Mouse (Mus musculus) midbrain, embryonic 10.5 days (tissue): Measurements from ENCODE around the gene Hapln4. TPM values are rescaled to one million over a fixed set of nuclear protein-coding genes. Genes with fewer than 3 reads are reported as not detected.

ENCODE experiments used
- DNase-seq: peaks from one replicate; pipeline ENCODE4 v3.0.0-alpha.2; 2017; ENCODE audit warnings: low spot score
- H3K27ac ChIP-seq: fragments of 300-500 bp; sonication (generic); replicated peaks from 2 replicates; pipeline ENCODE4 v1.5.1; 2016; ENCODE audit warnings: mild to moderate bottlenecking
- H3K27me3 ChIP-seq: fragments of 300-500 bp; sonication (generic); 2 replicates; pipeline ENCODE4 v1.6.1; 2016; ENCODE audit warnings: low read depth, mild to moderate bottlenecking; ENCODE audit not compliant: poor library complexity, severe bottlenecking
- H3K36me3 ChIP-seq: fragments of 300-500 bp; sonication (generic); 2 replicates; pipeline ENCODE4 v1.6.1; 2016; ENCODE audit warnings: mild to moderate bottlenecking, moderate library complexity
- H3K4me1 ChIP-seq: fragments of 300-500 bp; sonication (generic); 2 replicates; pipeline ENCODE4 v1.6.1; 2016
- H3K4me3 ChIP-seq: fragments of 300-500 bp; sonication (generic); 2 replicates; pipeline ENCODE4 v1.5.1; 2016; ENCODE audit warnings: mild to moderate bottlenecking, moderate library complexity
- H3K9me3 ChIP-seq: fragments of 300-500 bp; sonication (generic); replicated peaks from 2 replicates; pipeline ENCODE4 v1.6.1; 2016; ENCODE audit warnings: mild to moderate bottlenecking
- WGBS: fragments of 180-500 bp; shearing (Covaris S2); methylation state at CpG from one replicate; pipeline ENCODE4 v1.1.7; 2016; 5-methylcytosine and 5-hydroxymethylcytosine counted together
- polyA plus RNA-seq: library from polyadenylated mRNA; unstranded; fragments of >200 nt; fragmentation: Nextera tagmentation; extraction: Ambion mirVana; gene quantifications from 2 replicates; pipeline ENCODE4 v1.2.1, GENCODE M21; 2016

Hapln4 gene
- polyA plus RNA-seq, 1 experiment from 2014 or later = 0.22 TPM

DNA sequence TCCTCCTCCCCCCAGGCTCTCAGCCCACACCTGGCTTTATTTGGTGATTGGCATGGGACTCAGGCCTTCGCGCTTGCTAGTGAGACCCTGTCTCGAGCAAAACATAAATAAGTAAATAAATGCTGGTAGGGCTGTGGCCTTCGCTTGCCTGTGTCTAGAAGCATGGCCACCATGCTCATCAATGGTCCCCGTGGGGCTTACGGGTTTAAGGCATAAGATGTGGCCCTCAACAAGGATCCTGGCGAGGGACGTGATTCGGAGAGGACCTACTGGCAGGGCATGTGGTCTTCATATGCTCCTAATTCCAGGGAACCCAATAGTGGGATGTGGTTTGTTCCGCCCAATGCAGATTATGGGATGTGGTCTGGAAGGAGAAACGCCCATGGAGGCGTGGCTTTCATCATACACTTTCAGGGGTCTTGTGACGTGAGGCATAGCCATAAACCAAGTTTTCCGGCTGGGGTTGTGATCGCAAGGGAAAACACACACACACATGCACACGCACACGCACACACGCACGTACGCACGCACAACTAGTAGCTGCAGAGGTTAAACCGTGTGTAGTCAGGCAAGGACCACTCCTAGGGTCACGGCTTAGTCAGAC is 28.0 kb downstream of the Hapln4 start:
- 49% methylated on average over 23 of the region's 23 CpGs for WGBS
- no peaks in the 10 kb centered on the region for H3K9me3 ChIP-seq
- H3K27ac ChIP-seq = no peak overlapping the region
- peaks cover 13% of the 10 kb centered on the region for H3K4me1 ChIP-seq
- peaks cover 57% of the 10 kb centered on the region for H3K36me3 ChIP-seq
- no peak overlapping the region for H3K4me3 ChIP-seq
- peaks cover 78% of the 10 kb centered on the region for H3K27me3 ChIP-seq
- no peak for DNase-seq

DNA sequence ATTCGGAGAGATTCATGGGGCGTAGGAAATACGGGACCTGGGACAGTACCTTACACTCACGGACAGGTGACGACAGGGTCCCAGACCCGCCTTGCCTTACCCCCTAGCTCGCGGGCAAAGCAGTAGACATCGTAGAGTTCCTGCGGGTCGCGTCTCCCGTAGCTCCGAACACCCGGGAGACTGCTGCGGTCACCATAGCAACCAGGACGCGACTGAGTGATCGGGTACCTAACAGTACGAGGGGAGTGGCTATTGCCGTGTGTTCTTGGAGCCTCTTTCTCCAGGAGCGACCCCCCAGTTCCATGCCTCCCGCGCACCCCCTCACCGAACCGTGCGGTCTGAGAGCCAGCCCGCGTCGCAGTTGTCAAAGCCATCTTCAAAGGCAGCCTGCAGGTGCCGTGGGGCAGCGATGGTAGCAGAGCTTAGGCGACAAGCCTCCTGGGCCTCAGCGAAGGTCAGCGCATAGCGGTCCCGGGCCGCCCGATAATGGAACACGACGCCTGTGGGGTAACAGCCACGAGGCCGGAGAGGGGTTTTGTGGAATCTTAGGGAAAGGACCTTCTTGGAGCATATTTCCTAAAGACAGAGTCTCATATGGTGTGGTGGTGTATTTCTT is 29.3 kb downstream of the Hapln4 start:
- peak overlapping the region; percentile 27; the same call in 1 of the 2 replicates for H3K4me3 ChIP-seq
- peaks cover 14% of the 10 kb centered on the region for H3K4me1 ChIP-seq
- H3K27me3 ChIP-seq = peaks cover 87% of the 10 kb centered on the region
- no peaks in the 10 kb centered on the region for H3K9me3 ChIP-seq
- peak; percentile 38 for DNase-seq
- H3K27ac ChIP-seq = no peak overlapping the region
- H3K36me3 ChIP-seq = peaks cover 51% of the 10 kb centered on the region
- WGBS = 7% methylated on average over 43 of the region's 43 CpGs

GRCm38 (mm10) chr8:70114488-70114887 is 31.2 kb downstream of the Hapln4 start:
- Histone ChIP-seq H3K27me3 (peaks cover 99% of the 10 kb centered on the region), H3K27ac (no peak overlapping the region), H3K4me3 (no peak overlapping the region), H3K4me1 (peaks cover 33% of the 10 kb centered on the region), H3K9me3 (no peaks in the 10 kb centered on the region), H3K36me3 (peaks cover 38% of the 10 kb centered on the region)
- DNase-seq = no peak
- 21% methylated on average over 6 of the region's 6 CpGs for WGBS

DNA sequence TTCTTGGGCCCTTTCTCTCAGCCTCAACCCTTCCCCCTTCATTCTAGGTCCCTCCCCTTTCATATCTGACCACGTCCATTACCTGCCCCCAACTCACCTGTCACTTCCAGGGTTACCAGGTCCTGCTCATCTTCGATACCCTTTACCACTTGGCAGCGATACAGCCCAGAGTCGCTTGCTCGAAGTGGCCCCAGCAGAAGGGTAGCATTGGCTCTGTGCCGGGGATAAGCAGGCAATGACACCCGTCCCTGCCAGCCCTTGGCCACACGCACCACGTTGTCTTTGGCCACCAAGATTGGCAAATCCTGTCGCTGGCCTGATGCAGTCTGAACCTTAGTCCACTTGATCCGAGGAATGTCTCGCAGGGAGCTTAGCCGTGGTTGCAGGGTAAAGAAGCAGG is 31.6 kb downstream of the Hapln4 start:
- WGBS = 67% methylated on average over 13 of the region's 13 CpGs
- no peaks in the 10 kb centered on the region for H3K9me3 ChIP-seq
- H3K4me1 ChIP-seq = peaks cover 38% of the 10 kb centered on the region
- DNase-seq = no peak
- H3K27me3 ChIP-seq = peaks cover 99% of the 10 kb centered on the region
- no peak overlapping the region for H3K27ac ChIP-seq
- no peak overlapping the region for H3K4me3 ChIP-seq
- H3K36me3 ChIP-seq = peaks cover 34% of the 10 kb centered on the region

GRCm38 (mm10) chr8:70117611-70118010 is 34.4 kb downstream of the Hapln4 start:
- DNase-seq = peak; percentile 24
- H3K9me3 ChIP-seq = no peaks in the 10 kb centered on the region
- H3K27ac ChIP-seq = no peak overlapping the region
- H3K27me3 ChIP-seq = peaks cover 89% of the 10 kb centered on the region
- no peak overlapping the region for H3K4me3 ChIP-seq
- peaks cover 17% of the 10 kb centered on the region for H3K36me3 ChIP-seq
- WGBS = 8% methylated on average over 9 of the region's 9 CpGs
- H3K4me1 ChIP-seq = peaks cover 38% of the 10 kb centered on the region

- peak; percentile 72 for DNase-seq
- H3K27me3 ChIP-seq = peaks cover 78% of the 10 kb centered on the region
- peaks cover 10% of the 10 kb centered on the region for H3K36me3 ChIP-seq
These were observed 35.8 kb downstream of the Hapln4 start for GRCm38 (mm10) chr8:70118726-70119700.

GRCm38 (mm10) chr8:70120667-70121066 is 37.4 kb downstream of the Hapln4 start, which contains the start of gene Ncan:
TSS of gene Ncan (minus strand) at chr8:70120873.
- H3K4me3 ChIP-seq = peak within 1 kb of the TSS; percentile 65
- WGBS = 1% methylated on average over 19 of the region's 19 CpGs
- no peaks in the 10 kb centered on the region for H3K9me3 ChIP-seq
- peak; percentile 87 for DNase-seq
- H3K36me3 ChIP-seq = no peaks in the 10 kb centered on the region; the same call in 1 of the 2 replicates
- peaks cover 65% of the 10 kb centered on the region for H3K27me3 ChIP-seq
- H3K4me1 ChIP-seq = peaks cover 35% of the 10 kb centered on the region
- peak within 1 kb of the TSS; percentile 84 for H3K27ac ChIP-seq

More at GRCm38 (mm10) chr8:70118726-70119700, 35.8 kb downstream of the Hapln4 start:
- H3K4me1 ChIP-seq = peaks cover 35% of the 10 kb centered on the region
- no peaks in the 10 kb centered on the region for H3K9me3 ChIP-seq
- 9% methylated on average over 17 of the region's 17 CpGs for WGBS
- peak overlapping the region; percentile 65 for H3K4me3 ChIP-seq
- H3K27ac ChIP-seq = peak overlapping the region; percentile 84

DNA sequence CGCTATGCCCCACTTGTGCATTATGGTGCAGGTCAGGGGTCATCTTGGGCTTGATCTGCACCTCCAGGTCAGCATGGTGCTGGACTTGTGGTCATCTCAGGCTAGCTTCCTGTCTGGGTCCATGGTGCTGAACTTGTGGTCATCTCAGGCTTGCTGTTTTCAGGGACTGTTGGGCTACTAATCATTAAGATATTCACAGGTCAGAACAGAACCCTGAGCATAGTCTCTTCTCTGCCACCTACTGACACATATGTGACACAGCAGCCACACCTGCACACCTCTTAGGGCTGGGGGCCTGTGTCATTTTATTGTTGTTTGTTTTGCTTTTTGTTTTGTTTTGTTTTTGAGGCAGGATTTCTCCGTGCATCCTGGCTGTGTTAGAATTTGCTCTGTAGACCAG is 39.6 kb downstream of the Hapln4 start:
- H3K9me3 ChIP-seq = no peaks in the 10 kb centered on the region
- H3K36me3 ChIP-seq = no peaks in the 10 kb centered on the region
- H3K4me1 ChIP-seq = peaks cover 31% of the 10 kb centered on the region
- H3K27ac ChIP-seq = no peak overlapping the region
- 61% methylated on average over 2 of the region's 2 CpGs for WGBS
- H3K4me3 ChIP-seq = no peak overlapping the region
- no peak for DNase-seq
- H3K27me3 ChIP-seq = peaks cover 44% of the 10 kb centered on the region

GRCm38 (mm10) chr8:70124992-70125391 is 41.7 kb downstream of the Hapln4 start:
- WGBS = 71% methylated on average over 8 of the region's 8 CpGs
- Histone ChIP-seq H3K27me3 (peaks cover 22% of the 10 kb centered on the region), H3K9me3 (no peaks in the 10 kb centered on the region), H3K4me3 (no peak overlapping the region), H3K36me3 (no peaks in the 10 kb centered on the region), H3K27ac (no peak overlapping the region), H3K4me1 (peaks cover 10% of the 10 kb centered on the region)
- no peak for DNase-seq

GRCm38 (mm10) chr8:70128435-70128834 is 45.2 kb downstream of the Hapln4 start:
- peaks cover 17% of the 10 kb centered on the region for H3K4me1 ChIP-seq
- no peak for DNase-seq
- H3K4me3 ChIP-seq = no peak overlapping the region
- H3K36me3 ChIP-seq = peaks cover 13% of the 10 kb centered on the region
- 86% methylated on average over 3 of the region's 3 CpGs for WGBS
- 0 out of 2 replicates have a peak, but pooled peaks cover 7% of the 10 kb centered on the region for H3K27me3 ChIP-seq
- no peaks in the 10 kb centered on the region for H3K9me3 ChIP-seq
- H3K27ac ChIP-seq = no peak overlapping the region

DNA sequence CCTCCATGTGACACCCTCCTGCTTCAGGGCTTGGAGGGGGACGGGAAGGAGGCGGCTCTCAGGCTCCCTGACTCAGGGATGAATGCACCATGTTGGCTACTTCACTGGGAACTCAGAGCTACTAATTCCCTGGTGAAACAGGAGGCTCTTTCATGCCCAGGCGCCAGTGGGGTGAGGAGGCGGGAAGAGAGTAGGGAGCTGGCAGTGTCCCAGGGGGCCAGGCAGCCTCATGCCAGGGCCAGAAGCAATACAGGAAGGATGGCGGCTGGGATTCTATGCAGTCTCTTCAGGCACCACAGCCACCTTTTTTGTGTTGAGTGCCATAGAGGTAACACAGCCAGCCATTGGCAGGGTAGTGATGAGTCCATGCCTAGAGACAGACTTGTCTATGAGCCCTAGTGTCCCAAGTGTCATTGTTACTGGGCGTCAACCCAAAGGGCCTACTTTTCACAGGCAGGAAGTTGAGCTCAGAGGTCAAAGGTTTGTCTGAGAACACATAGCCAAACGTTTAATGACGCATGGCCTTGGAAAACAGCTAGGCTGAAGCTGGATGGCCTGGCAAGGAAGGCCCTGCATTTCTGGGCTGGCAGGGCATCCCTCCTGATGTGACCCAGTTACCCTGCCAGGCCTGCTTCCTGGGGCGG is 46.2 kb downstream of the Hapln4 start:
- no peaks in the 10 kb centered on the region for H3K9me3 ChIP-seq
- 77% methylated on average over 9 of the region's 9 CpGs for WGBS
- H3K27me3 ChIP-seq = no peaks in the 10 kb centered on the region
- H3K4me3 ChIP-seq = no peak overlapping the region
- peaks cover 17% of the 10 kb centered on the region for H3K4me1 ChIP-seq
- H3K36me3 ChIP-seq = peaks cover 23% of the 10 kb centered on the region
- H3K27ac ChIP-seq = no peak overlapping the region
- DNase-seq = no peak

GRCm38 (mm10) chr8:70130066-70130465 is 46.8 kb downstream of the Hapln4 start:
- WGBS = 81% methylated on average over 3 of the region's 3 CpGs

More at GRCm38 (mm10) chr8:70130066-70130465, 46.8 kb downstream of the Hapln4 start:
- no peak overlapping the region for H3K27ac ChIP-seq
- no peaks in the 10 kb centered on the region for H3K27me3 ChIP-seq
- peaks cover 17% of the 10 kb centered on the region for H3K4me1 ChIP-seq
- no peaks in the 10 kb centered on the region for H3K9me3 ChIP-seq
- no peak for DNase-seq
- peaks cover 29% of the 10 kb centered on the region for H3K36me3 ChIP-seq
- no peak overlapping the region for H3K4me3 ChIP-seq
